In genomic region chr11:62869715-62870371, GRCm38 (mm10) we compare ENCODE assay signal across 29 mouse cellular contexts. TPM values are rescaled to one million over a fixed set of nuclear protein-coding genes. Genes with fewer than 3 reads are reported as not detected.
A peak's percentile ranks its signal among the peaks of the same experiment; 100 is the strongest.
DNase-seq lines count a peak whose midpoint lies in the region; ATAC-seq and TF ChIP-seq lines count a peak whose summit lies in the region.
"Had no signal": no experiment of that assay in that cellular context is flagged by ENCODE, and none has a peak within 500 bp of the region (broad histone marks: within the 10 kb centered on the region; RNA-seq: fewer than 3 reads in every experiment).

No protein-coding gene starts in this region.

- no peak for TF ChIP-seq CTCF in layer of hippocampus, adult 2 months (conservative IDR thresholded peaks at IDR 0.05)
- TF ChIP-seq CTCF in liver, embryonic 14.5 days (IDR thresholded peaks at IDR 0.05; ENCODE audit: low read depth): no peak

- no peak overlapping the region for H3K9ac ChIP-seq in liver, embryonic 14.5 days (replicated peaks)
- no peak overlapping the region for H3K9ac ChIP-seq in liver, embryonic 12.5 days
- H3K9ac ChIP-seq in liver, embryonic 16.5 days (ENCODE audit: low read depth, low read length): no peak overlapping the region
- H3K9ac ChIP-seq: embryonic facial prominence, embryonic 13.5 days; embryonic facial prominence, embryonic 15.5 days; forebrain, embryonic 12.5 days had no signal

- peaks cover 0 to 7% of the 10 kb centered on the region in 2 experiments; a peak in 1 of 4 replicates for H3K4me1 ChIP-seq in liver, embryonic 14.5 days (replicated peaks; ENCODE audit: control insufficient read depth in 2 of 2, insufficient read depth in 2 of 2, low read length in 1 of 2)
- H3K4me1 ChIP-seq in liver, embryonic 12.5 days: peaks cover 4% of the 10 kb centered on the region; the same call in 1 of the 2 replicates
- peaks cover 3% of the 10 kb centered on the region; the same call in 1 of the 2 replicates for H3K4me1 ChIP-seq in liver, embryonic 16.5 days (ENCODE audit: control insufficient read depth, low read depth, low read length)
- H3K4me1 ChIP-seq: embryonic facial prominence, embryonic 13.5 days; forebrain, embryonic 10.5 days; forebrain, embryonic 12.5 days had no signal

- H3K4me2 ChIP-seq in liver, embryonic 14.5 days (ENCODE audit: low read depth): no peak overlapping the region
- no peak overlapping the region for H3K4me2 ChIP-seq in liver, embryonic 12.5 days
- H3K4me2 ChIP-seq in liver, embryonic 16.5 days (ENCODE audit: low read depth, low read length): no peak overlapping the region
- H3K4me2 ChIP-seq: embryonic facial prominence, embryonic 13.5 days; embryonic facial prominence, embryonic 15.5 days; forebrain, embryonic 12.5 days had no signal

- H3K27ac ChIP-seq in layer of hippocampus, adult 2 months: peak overlapping the region; percentile 59; the same call in 1 of the 2 replicates
- H3K27ac ChIP-seq in liver, embryonic 14.5 days: no peak overlapping the region
- H3K27ac ChIP-seq in liver, embryonic 12.5 days: no peak overlapping the region
- H3K27ac ChIP-seq in liver, embryonic 16.5 days (ENCODE audit: low read length): no peak overlapping the region
- H3K27ac ChIP-seq: embryonic facial prominence, embryonic 13.5 days; forebrain, embryonic 10.5 days; forebrain, embryonic 12.5 days had no signal

- H3K27me3 ChIP-seq in liver, embryonic 14.5 days (ENCODE audit: control insufficient read depth, insufficient read depth, low read length): no peaks in the 10 kb centered on the region
- peaks cover 14% of the 10 kb centered on the region for H3K27me3 ChIP-seq in liver, embryonic 12.5 days (replicated peaks)
- no peaks in the 10 kb centered on the region for H3K27me3 ChIP-seq in liver, embryonic 16.5 days (ENCODE audit: control insufficient read depth, insufficient read depth, low read depth, low read length)
- H3K27me3 ChIP-seq: CH12.LX; embryonic facial prominence, embryonic 13.5 days; embryonic facial prominence, embryonic 15.5 days; forebrain, embryonic 12.5 days; Patski had no signal

- no peaks in the 10 kb centered on the region for H3K9me3 ChIP-seq in liver, embryonic 14.5 days (ENCODE audit: control insufficient read depth, low read length)
- no peaks in the 10 kb centered on the region for H3K9me3 ChIP-seq in liver, embryonic 12.5 days (replicated peaks)
- H3K9me3 ChIP-seq in liver, embryonic 16.5 days (replicated peaks; ENCODE audit: control insufficient read depth, low read length): no peaks in the 10 kb centered on the region
- H3K9me3 ChIP-seq: embryonic facial prominence, embryonic 13.5 days; embryonic facial prominence, embryonic 15.5 days; forebrain, embryonic 10.5 days; forebrain, embryonic 12.5 days had no signal

- H3K36me3 ChIP-seq in liver, embryonic 14.5 days (replicated peaks; ENCODE audit: control insufficient read depth, insufficient read depth, low read depth): no peaks in the 10 kb centered on the region
- no peaks in the 10 kb centered on the region for H3K36me3 ChIP-seq in liver, embryonic 12.5 days
- no peaks in the 10 kb centered on the region for H3K36me3 ChIP-seq in liver, embryonic 16.5 days (ENCODE audit: control insufficient read depth, insufficient read depth)
- H3K36me3 ChIP-seq: embryonic facial prominence, embryonic 13.5 days; embryonic facial prominence, embryonic 15.5 days; forebrain, embryonic 10.5 days; forebrain, embryonic 12.5 days; G1E had no signal

- ATAC-seq in liver, embryonic 14.5 days (ENCODE audit: insufficient read depth): peak; percentile 74; the same call in 1 of the 2 replicates
- no peak; the same call in 1 of the 2 replicates for ATAC-seq in liver, embryonic 12.5 days
- 0 out of 2 replicates have a peak, but pooled peaks have one; percentile 37 for ATAC-seq in liver, embryonic 16.5 days (ENCODE audit: low read depth)
- ATAC-seq in megakaryocyte progenitor cell, adult 5-6 weeks (replicated peaks; ENCODE audit: poor library complexity): peak; percentile 69
- ATAC-seq: CD4-positive, CD25-positive, alpha-beta regulatory T cell, adult 4 months; forebrain, embryonic 14.5 days; Patski had no signal

- WGBS in liver, embryonic 14.5 days (ENCODE audit: insufficient replicate concordance): 32% methylated on average over 8 of the region's 8 CpGs
- WGBS in liver, embryonic 12.5 days (ENCODE audit: insufficient replicate concordance): 52% methylated on average over 8 of the region's 8 CpGs
- WGBS in liver, embryonic 16.5 days (ENCODE audit: insufficient replicate concordance): 38% methylated on average over 8 of the region's 8 CpGs

- no peak overlapping the region for H3K4me3 ChIP-seq in layer of hippocampus, adult 2 months
- H3K4me3 ChIP-seq in liver, embryonic 14.5 days (ENCODE audit: insufficient read depth in 1 of 2, low read depth in 2 of 2, low read length in 2 of 2): no peak overlapping the region
- no peak overlapping the region for H3K4me3 ChIP-seq in liver, embryonic 12.5 days
- no peak overlapping the region for H3K4me3 ChIP-seq in liver, embryonic 16.5 days (ENCODE audit: low read depth, low read length)
- H3K4me3 ChIP-seq: embryonic facial prominence, embryonic 13.5 days; embryonic facial prominence, embryonic 15.5 days; erythroblast, embryonic 14.5 days; forebrain, embryonic 10.5 days; forebrain, embryonic 12.5 days had no signal

- DNase-seq in layer of hippocampus, adult 2 months (ENCODE audit: low spot score in 2 of 2): no peak
- no peak for DNase-seq in layer of hippocampus, postnatal 10 days (ENCODE audit: low spot score in 2 of 2)
- DNase-seq in liver, embryonic 14.5 days (ENCODE audit: low read depth in 3 of 3, low spot score in 3 of 3): no peak
- DNase-seq in testis, postnatal 14 days (ENCODE audit: low spot score): no peak
- DNase-seq in T-cell, adult 2 months (ENCODE audit: low spot score): no peak
- DNase-seq: adrenal gland, adult 2 months; adrenal gland, postnatal 10 days; adrenal gland, postnatal 25 days; B cell, adult 2 months; cerebellum, adult 11 months; cerebellum, adult 18-20 months; cerebellum, adult 8-10 months; cerebellum, adult 9-11 months; cerebellum, postnatal 14 days; cerebellum, postnatal 36 days; embryo, embryonic 11 days had no signal

- TF ChIP-seq EP300 in liver, embryonic 14.5 days (IDR thresholded peaks at IDR 0.05; ENCODE audit: low read depth): peak; percentile 48

RNA-seq across cellular contexts. Expression of gene Tvp23b, which starts 9.4 kb away (rescaled TPM):
- total RNA-seq in layer of hippocampus, adult 2 months (2021): 10 to 100 TPM; 27.6 to 30.5 TPM
- 10 to 100 TPM; 24.5 to 25.3 TPM for total RNA-seq in layer of hippocampus, postnatal 10 days (2021)
- 8.5 and 12.9 TPM in 2 replicates for polyA plus RNA-seq in liver, embryonic 14.5 days (2012; rRNA removed)
- polyA plus RNA-seq in liver, embryonic 14.5 days (2014; fragmentation: Nextera tagmentation; extraction: Ambion mirVana): 25.3 and 26.3 TPM in 2 replicates
- polyA plus RNA-seq in liver, embryonic 12.5 days (2016; fragmentation: Nextera tagmentation; extraction: Ambion mirVana): 32.2 and 35.0 TPM in 2 replicates
- polyA plus RNA-seq in liver, embryonic 16.5 days (2015; fragmentation: Nextera tagmentation; extraction: Ambion mirVana): 26.1 and 29.7 TPM in 2 replicates
- 42.3 and 46.6 TPM in 2 replicates for total RNA-seq in megakaryocyte progenitor cell, adult 5-6 weeks (2015)
- 37.7 and 41.9 TPM in 2 replicates for total RNA-seq in megakaryocyte progenitor cell, adult 5-6 weeks (2017)
- polyA plus RNA-seq: erythroblast, embryonic 14.5 days had no signal

RNA-seq across cellular contexts. Expression of gene Fbxw10, which starts 23.0 kb away (rescaled TPM):
- 1 to 10 TPM; 1.9 to 2.6 TPM for total RNA-seq in layer of hippocampus, adult 2 months (2021)
- under 1 TPM; 0.51 to 0.53 TPM for total RNA-seq in layer of hippocampus, postnatal 10 days (2021)
- 0.08 TPM in 1 of 2 replicates, not detected in the other for polyA plus RNA-seq in liver, embryonic 14.5 days (2012; rRNA removed)
- polyA plus RNA-seq in liver, embryonic 14.5 days (2014; fragmentation: Nextera tagmentation; extraction: Ambion mirVana): 0.16 TPM in 1 of 2 replicates, not detected in the other
- polyA plus RNA-seq in liver, embryonic 12.5 days (2016; fragmentation: Nextera tagmentation; extraction: Ambion mirVana): 0.17 and 0.28 TPM in 2 replicates
- 0.09 and 0.18 TPM in 2 replicates for polyA plus RNA-seq in liver, embryonic 16.5 days (2015; fragmentation: Nextera tagmentation; extraction: Ambion mirVana)
- 2.2 and 2.3 TPM in 2 replicates for total RNA-seq in megakaryocyte progenitor cell, adult 5-6 weeks (2015)
- 1.2 and 4.1 TPM in 2 replicates for total RNA-seq in megakaryocyte progenitor cell, adult 5-6 weeks (2017)
- polyA plus RNA-seq: adrenal gland, adult 2 months; erythroblast, embryonic 14.5 days; G1E had no signal

RNA-seq across cellular contexts. Expression of gene Trim16, which starts 49.8 kb away (rescaled TPM):
- total RNA-seq in layer of hippocampus, adult 2 months (2021): 1 to 10 TPM; 1.4 to 1.6 TPM
- 1 to 10 TPM; 5.3 to 5.5 TPM for total RNA-seq in layer of hippocampus, postnatal 10 days (2021)
- polyA plus RNA-seq in liver, embryonic 14.5 days (2012; rRNA removed): 0.39 and 0.61 TPM in 2 replicates
- polyA plus RNA-seq in liver, embryonic 14.5 days (2014; fragmentation: Nextera tagmentation; extraction: Ambion mirVana): 0.43 and 0.49 TPM in 2 replicates
- polyA plus RNA-seq in liver, embryonic 12.5 days (2016; fragmentation: Nextera tagmentation; extraction: Ambion mirVana): 1.5 and 1.8 TPM in 2 replicates
- polyA plus RNA-seq in liver, embryonic 16.5 days (2015; fragmentation: Nextera tagmentation; extraction: Ambion mirVana): 0.77 and 0.83 TPM in 2 replicates
- total RNA-seq in megakaryocyte progenitor cell, adult 5-6 weeks (2015): 13.1 and 18.1 TPM in 2 replicates
- 19.0 and 19.1 TPM in 2 replicates for total RNA-seq in megakaryocyte progenitor cell, adult 5-6 weeks (2017)
- total RNA-seq: CH12.LX had no signal
- polyA plus RNA-seq: erythroblast, embryonic 14.5 days; G1E had no signal
